Mouse (Mus musculus) erythroblast, embryonic 14.5 days (primary cell): ENCODE results near the gene Rpl19. TPM values are rescaled to one million over a fixed set of nuclear protein-coding genes. Genes with fewer than 3 reads are reported as not detected.

Experiments used
- H3K27me3 ChIP-seq: 2 replicates; pipeline ENCODE4 v1.6.1; 2012; ENCODE audit warnings: inconsistent platforms; ENCODE audit not compliant: control insufficient read depth
- H3K36me3 ChIP-seq: 2 replicates; pipeline ENCODE4 v1.6.1; 2012; ENCODE audit warnings: mild to moderate bottlenecking, inconsistent platforms; ENCODE audit not compliant: control insufficient read depth
- H3K4me1 ChIP-seq: 2 replicates; pipeline ENCODE4 v1.6.1; 2012; ENCODE audit warnings: inconsistent platforms; ENCODE audit not compliant: control insufficient read depth
- H3K4me3 ChIP-seq: replicated peaks from 2 replicates; pipeline ENCODE3; 2012; ENCODE audit warnings: moderate library complexity, mild to moderate bottlenecking, inconsistent platforms
- H3K9me3 ChIP-seq: 2 replicates; pipeline ENCODE4 v1.6.1; 2012; ENCODE audit warnings: low read length, inconsistent platforms, mixed read lengths; ENCODE audit not compliant: control insufficient read depth
- GATA1 ChIP-seq: IDR thresholded peaks from 2 replicates; pipeline ENCODE4 v1.6.1; 2012; ENCODE audit warnings: low read length, inconsistent platforms, mixed read lengths
- TAL1 ChIP-seq: IDR thresholded peaks from 3 replicates; pipeline ENCODE4 v1.6.1; 2012; ENCODE audit warnings: low read length, inconsistent platforms, mixed read lengths
- polyA plus RNA-seq: library from polyadenylated mRNA; stranded (reverse); fragments of >175 nt; gene quantifications from 2 replicates; pipeline ENCODE4 v1.2.3, GENCODE M21; 2012

The Rpl19 gene
- polyA plus RNA-seq, 1 experiment = 241 TPM

DNA sequence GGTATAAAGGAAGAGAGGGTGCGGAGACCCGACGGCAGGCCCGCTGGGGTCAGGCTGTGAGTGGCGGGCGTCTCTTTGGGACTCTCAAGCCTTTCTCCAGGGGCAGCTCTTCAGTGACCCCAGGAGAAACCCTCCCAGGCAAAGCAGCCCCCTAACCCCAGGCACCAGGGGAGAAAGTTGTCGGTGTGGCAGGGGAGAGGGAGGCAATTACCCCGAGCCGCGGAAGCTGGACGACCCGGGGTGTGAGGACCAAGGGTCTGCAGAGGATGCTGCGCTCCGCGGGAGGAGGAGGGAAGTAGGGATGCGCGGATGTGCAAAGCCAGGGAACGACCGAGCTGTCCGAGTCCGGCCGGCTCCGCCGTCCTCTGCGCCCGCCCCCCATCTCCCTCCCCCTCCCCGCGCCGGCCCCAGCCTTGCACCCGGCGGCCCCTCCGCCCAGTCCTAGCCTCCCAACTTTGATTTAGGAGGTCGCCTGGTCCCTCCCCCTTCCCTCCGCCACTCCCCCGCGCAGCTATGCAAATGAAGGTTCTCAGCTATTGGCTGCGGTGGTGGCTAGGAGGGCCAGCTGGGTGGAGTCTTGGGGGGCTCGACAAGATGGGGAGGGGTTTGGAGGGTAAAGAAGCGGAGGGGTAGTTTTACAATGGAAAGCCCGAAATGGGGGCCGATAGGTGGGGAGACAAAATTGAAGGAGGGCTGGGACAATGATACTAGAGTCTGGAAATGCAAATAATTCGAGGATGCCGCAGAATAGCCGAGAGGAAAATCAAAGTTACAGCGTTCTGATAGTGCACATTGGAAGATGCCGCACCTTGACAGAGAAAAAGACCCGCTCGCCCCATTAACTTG lies 26.7 kb downstream of the Rpl19 start, which contains the start of gene Stac2:
Gene Stac2 (minus strand): TSS at position 474 of the 846 bp plus-strand sequence.
- H3K9me3 ChIP-seq = peaks cover 4% of the 10 kb centered on the region; the same call in 1 of the 2 replicates
- TF ChIP-seq GATA1 (no peak), TAL1 (no peak)
- H3K4me3 ChIP-seq = no peak within 1 kb of the TSS
- H3K27me3 ChIP-seq = peaks cover 79% of the 10 kb centered on the region
- no peaks in the 10 kb centered on the region for H3K36me3 ChIP-seq
- no peaks in the 10 kb centered on the region for H3K4me1 ChIP-seq

DNA sequence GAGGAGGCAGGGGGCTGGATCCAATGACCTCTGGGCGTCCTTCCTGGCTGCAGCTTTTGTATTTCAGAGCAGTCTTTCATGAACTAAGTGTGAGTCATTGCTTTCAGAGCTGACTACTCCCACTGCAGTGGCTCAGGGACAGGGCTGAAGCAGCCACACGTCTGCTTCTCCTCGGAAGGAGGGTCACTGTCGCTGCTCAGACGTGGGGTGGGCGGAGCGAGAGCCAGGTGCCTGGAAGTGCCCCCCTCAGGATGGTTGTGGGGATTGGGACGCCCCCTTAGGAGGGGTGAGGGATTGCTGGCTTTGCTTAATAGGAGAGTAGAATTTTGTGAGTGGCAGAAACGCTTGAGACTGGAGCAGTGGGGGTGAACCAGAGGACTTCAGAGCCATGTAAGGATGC lies 31.0 kb downstream of the Rpl19 start:
- no peak overlapping the region for H3K4me3 ChIP-seq
- no peaks in the 10 kb centered on the region for H3K4me1 ChIP-seq
- peaks cover 43% of the 10 kb centered on the region for H3K27me3 ChIP-seq
- peaks cover 3% of the 10 kb centered on the region; the same call in 1 of the 2 replicates for H3K9me3 ChIP-seq
- no peak for TF ChIP-seq TAL1
- no peak for TF ChIP-seq GATA1
- H3K36me3 ChIP-seq = no peaks in the 10 kb centered on the region

DNA sequence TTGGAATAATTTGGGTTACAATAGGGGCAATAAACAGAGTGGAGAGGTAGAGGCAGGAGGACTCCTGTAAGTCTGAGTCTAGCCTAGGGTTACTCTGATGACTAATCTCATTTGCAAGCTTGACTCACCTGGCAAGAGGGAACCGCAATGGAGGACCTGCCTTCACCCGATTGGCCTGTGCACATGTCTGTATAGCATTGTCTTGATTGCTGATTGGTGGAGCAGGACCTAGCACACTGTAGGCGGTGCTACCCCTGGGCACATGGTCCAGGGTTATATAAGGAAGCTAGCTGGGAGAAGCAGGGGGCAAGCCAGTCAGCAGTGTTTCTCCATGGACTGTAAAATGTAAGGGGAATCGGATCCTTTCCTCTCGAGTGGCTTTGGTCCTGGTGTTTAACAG lies 31.5 kb downstream of the Rpl19 start:
- no peak for TF ChIP-seq GATA1
- no peak for TF ChIP-seq TAL1
- Histone ChIP-seq H3K4me1 (no peaks in the 10 kb centered on the region), H3K27me3 (peaks cover 37% of the 10 kb centered on the region), H3K36me3 (no peaks in the 10 kb centered on the region), H3K9me3 (no peaks in the 10 kb centered on the region; the same call in 1 of the 2 replicates), H3K4me3 (no peak overlapping the region)

DNA sequence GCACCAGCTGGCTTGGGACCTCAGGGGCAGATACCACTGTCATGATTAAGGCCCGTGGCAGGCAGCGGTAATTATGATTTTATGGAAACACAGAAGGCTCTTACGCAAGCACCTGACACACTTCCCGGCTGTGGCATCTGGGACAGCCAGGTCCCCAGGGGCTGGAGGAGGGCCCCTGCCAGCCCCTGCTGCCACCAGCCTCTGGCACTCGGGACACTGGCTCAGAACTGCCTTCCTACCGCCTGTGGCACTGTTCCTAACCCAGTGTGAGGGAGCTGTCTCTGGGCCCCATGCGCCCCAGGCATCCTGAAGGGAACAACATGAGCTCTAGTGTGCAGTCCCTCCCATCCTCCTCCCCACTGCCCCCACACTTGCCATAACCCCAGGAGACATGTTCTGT lies 33.2 kb downstream of the Rpl19 start:
- Histone ChIP-seq H3K4me1 (no peaks in the 10 kb centered on the region), H3K4me3 (no peak overlapping the region), H3K27me3 (peaks cover 22% of the 10 kb centered on the region), H3K9me3 (no peaks in the 10 kb centered on the region), H3K36me3 (no peaks in the 10 kb centered on the region)
- no peak for TF ChIP-seq GATA1
- TF ChIP-seq TAL1 = no peak

DNA sequence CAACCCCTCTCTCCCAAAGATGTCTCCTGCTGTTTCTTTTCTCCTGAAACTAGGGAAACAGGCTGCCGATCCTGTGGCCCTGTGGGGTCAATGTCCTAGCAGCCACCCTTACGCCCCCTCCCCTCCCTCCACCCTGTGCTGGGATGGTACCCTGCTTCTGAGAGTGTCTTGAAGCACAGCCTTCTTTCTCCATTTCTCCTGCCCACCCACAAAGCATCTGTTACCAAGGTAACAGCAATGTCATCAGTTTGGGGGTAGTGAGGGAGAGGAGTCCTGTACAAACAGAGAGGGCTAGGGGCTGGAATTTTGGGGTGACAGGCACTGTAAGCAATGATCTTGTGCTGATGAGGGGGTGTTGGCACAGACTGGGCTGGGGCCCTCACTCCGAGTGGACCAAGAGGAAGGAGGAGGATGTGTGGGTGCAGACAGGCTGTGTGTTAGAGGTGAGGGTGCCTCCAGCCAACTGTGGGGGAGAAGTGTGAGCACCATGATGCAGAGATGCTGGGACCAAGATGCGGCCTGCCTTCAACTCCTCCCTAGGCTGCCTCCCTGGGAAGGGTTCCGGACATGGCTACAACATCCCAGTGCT lies 33.7 kb downstream of the Rpl19 start:
- H3K27me3 ChIP-seq = peaks cover 18% of the 10 kb centered on the region
- H3K4me1 ChIP-seq = no peaks in the 10 kb centered on the region
- H3K4me3 ChIP-seq = no peak overlapping the region
- no peaks in the 10 kb centered on the region for H3K9me3 ChIP-seq
- TF ChIP-seq TAL1 = no peak
- no peak for TF ChIP-seq GATA1
- no peaks in the 10 kb centered on the region for H3K36me3 ChIP-seq

DNA sequence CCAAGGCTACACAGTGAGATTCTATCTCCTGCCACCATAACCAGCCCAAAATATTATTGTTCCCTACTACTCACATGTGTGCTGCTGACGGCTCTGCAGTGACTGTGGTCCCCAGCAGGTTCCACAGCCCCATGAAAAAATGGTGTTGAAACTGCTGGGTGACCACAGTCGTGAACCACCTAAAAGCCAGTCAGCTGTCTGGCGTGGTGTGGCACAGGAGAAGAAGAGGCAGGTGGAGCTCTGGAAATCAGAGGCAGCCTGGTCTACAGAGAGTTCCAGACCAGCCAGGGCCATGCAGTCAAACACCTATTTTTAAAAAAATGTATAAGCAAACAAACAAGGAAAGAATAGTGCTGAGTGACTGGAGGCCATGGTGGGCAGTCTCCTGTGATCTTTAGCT lies 34.9 kb downstream of the Rpl19 start:
- no peak for TF ChIP-seq GATA1
- TF ChIP-seq TAL1 = no peak
- no peaks in the 10 kb centered on the region for H3K4me1 ChIP-seq
- no peak overlapping the region for H3K4me3 ChIP-seq
- peaks cover 12% of the 10 kb centered on the region for H3K27me3 ChIP-seq
- no peaks in the 10 kb centered on the region for H3K36me3 ChIP-seq
- peaks cover under 1% of the 10 kb centered on the region; the same call in 1 of the 2 replicates for H3K9me3 ChIP-seq

DNA sequence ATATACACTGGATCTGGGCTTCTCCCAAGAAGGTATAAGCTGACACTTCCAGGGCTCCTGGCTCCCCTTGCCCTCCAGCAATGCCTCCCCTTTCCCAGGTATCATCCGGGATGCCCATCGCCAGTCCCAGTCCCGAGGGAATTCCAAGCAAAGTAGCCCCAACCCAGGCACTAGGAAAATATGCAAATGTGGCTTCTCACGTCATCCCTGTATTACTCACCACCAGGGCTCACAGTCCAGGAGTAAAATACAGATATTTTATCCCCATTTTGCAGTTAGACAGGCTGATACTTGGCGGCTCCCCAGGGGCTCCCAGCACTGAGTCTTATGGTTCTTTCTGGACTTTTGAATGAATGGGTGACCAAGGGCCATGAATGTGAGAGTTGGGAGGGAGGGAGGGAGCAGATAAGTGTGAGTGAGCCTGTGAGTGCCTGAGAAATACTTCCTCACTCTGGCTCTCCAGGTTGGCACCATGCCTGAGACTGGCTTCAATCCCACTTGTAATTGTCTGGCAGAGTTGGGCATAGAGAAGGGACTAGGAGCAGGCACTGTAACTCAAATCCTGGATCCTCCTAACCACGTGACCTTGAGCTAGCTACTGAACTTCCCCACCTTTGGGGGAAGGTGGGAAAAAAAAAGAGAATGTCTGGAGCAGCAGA lies 35.5 kb downstream of the Rpl19 start:
- Histone ChIP-seq H3K27me3 (peaks cover 9% of the 10 kb centered on the region), H3K36me3 (no peaks in the 10 kb centered on the region), H3K4me1 (no peaks in the 10 kb centered on the region), H3K9me3 (peaks cover 4% of the 10 kb centered on the region; the same call in 1 of the 2 replicates), H3K4me3 (no peak overlapping the region)
- no peak for TF ChIP-seq GATA1
- no peak for TF ChIP-seq TAL1

DNA sequence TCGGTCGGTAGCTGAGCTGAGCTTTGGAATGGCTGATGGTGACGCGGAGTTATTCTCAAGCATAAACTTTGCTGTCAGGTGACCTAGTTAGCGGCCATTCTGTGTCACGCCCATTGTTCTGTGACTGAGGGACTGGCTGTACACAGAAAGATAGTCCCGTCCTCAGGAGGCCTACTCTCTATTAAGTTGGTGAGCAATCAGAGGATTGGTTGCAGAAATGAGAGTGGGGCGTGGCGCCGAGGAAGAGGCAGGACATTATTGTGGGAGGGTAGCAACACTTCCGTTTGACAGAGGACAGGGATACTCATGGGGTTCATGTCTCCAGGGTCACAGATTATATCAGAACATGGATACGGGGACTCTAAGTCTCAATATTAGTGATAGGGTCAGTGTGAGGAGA lies 39.7 kb downstream of the Rpl19 start:
- Histone ChIP-seq H3K36me3 (no peaks in the 10 kb centered on the region), H3K4me1 (no peaks in the 10 kb centered on the region), H3K27me3 (no peaks in the 10 kb centered on the region), H3K9me3 (peaks cover 8% of the 10 kb centered on the region; the same call in 1 of the 2 replicates), H3K4me3 (no peak overlapping the region)
- no peak for TF ChIP-seq GATA1
- no peak for TF ChIP-seq TAL1

DNA sequence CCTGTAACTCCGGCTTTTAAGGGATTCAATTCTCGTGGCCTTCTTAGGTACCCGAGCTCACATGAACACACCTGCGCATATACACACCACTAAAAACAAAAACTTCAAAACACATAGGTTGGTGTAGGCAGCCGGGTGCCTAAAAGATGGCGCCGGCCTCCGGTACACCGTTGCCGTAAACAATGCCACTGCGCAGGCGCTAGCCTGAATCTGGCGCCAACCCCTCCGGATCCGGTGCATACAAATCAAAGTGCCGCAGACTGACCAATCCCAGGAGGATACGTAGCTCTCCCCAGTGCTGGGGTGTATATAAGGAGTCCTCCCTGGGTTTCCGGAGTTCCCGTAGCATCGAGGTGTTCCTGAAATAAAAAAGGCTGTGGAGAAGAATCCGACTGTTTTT lies 40.7 kb downstream of the Rpl19 start:
- no peaks in the 10 kb centered on the region for H3K36me3 ChIP-seq
- no peak overlapping the region for H3K4me3 ChIP-seq
- TF ChIP-seq GATA1 = no peak
- no peak for TF ChIP-seq TAL1
- H3K4me1 ChIP-seq = no peaks in the 10 kb centered on the region
- H3K27me3 ChIP-seq = no peaks in the 10 kb centered on the region
- H3K9me3 ChIP-seq = peaks cover 12% of the 10 kb centered on the region
